Mouse (Mus musculus) B cell, adult 2 months (primary cell): ENCODE measurements around the gene Jade1.

Source experiments
- DNase-seq, 2 experiments: peaks; one replicate each; pipeline ENCODE4 v3.0.0; 2022

Jade1 gene

DNA sequence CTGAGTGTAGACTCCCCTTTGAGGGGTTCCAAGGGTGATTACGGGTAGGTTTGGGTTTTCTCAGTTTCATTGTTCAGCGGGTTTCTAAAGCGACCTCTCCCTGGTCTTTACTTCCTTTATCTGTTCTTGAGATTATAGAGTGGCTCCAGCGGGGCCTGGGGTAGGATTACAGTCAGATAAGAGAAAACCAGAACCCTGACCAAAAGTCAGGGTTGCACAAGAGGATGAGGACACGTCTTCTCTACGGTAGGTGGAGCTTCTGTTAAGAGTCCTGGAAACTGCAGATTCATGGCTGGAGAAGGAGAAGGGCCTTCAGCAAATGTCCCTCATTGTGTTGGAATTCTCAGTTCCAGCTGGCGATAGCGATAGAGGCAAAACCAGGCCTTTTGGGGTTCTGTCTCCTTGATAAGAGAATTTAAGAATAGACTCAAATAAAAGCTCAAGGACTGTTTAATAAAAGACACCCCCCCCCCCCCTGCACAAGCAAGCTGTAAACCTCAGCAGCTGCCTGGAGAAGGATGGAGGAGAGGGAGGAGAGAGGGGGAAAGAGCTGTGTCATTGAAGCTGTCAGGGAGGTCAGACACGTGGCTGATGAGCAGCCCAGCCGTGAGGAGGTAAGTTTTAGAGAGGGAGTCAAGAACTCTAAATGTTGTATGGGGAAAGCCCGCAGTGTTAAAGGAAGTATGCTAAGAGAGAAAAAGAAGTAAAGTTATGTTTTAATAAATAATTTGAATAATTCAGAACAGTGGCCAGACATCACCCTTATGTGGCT lies 2.6 kb upstream of the Jade1 start:
- DNase-seq: no peak

GRCm38 (mm10) chr3:41553681-41554080 lies 1.9 kb upstream of the Jade1 start:
- no peak for DNase-seq

DNA sequence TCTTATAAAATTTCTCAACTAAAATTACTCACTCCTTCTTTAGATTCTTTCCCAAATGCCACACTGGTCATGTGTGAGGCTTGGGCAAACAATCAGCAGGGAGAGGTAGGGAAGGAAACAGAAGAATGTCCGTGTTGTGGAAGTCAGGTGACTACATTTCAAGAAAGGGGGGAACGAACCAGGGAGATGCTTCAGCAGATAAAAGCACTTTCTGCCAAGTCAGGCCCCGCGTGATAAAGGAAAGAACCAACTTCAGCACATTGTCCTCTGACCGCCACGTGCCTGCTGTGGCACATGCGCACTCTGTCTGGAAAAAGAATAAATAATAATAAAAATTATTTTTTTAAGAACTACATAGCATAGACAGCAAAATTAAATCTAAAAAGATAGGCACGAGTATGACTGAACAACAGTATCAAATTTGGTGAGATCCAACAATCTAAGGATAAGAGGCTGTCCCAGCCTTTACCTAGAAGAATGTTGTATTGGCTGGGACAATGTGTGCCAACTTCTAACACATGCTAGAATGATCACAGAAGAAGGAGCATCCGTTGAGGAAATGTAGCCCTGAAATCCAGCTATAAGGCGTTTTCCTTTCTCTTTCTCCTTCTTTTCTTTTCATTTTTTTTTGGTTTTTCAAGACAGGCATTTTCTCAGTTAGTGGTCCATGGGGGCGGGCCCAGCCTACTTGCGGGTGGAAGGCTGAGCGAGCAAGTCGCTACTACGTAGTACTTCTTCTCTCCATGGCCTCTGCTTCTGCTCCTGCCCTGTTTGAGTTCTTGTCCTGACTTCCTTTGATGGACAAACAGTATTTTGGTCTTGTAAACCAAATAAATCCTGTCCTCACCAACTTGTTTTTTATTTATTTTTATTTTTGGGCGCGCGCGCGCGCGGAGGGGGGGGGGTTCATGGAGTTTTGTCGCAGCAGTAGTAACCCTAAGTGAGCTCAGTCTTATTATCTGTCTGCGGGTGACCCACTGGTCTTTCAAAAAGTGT lies 753 bp upstream of the Jade1 start:
- DNase-seq: no peak

DNA sequence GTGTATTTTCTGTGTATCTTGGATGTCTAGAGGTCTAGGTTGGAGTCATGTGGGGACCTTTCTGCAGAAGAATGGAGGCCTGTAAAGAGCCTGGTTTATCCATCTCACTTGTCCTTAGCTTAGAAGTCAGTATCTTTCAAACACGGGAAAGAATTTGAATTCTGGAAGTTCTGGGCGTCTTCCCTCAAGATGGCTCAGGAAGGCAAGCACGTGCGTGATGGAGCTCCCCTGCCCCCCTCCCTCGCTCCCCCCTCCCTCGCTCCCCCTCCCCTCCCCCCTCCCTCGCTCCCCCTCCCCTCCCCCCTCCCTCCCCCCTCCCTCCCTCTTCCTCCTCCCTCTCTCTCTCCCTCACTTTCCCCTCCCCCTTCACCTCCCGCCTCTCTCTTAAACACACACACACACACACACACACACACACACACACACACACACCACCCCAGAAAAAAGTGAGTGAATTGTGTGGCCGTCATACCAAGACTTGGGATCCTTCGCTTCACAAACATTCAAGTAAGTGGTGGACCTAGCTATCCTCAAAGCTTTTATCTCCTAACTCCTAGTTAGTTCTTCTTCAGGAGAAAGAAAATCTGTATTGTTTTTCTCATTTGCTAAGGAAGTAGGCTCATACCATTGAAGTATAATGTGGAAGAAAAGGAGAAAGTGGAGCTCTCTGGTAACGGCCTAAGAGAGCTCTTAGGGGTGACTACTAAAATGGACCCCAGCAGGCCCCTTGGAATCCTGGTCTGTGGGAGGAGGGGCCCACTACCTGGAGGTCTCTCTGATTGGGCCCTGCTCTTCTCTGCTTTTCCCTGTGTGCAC lies 1.1 kb downstream of the Jade1 start:
- no peak for DNase-seq

GRCm38 (mm10) chr3:41557267-41557995 lies 1.9 kb downstream of the Jade1 start:
- no peak for DNase-seq

GRCm38 (mm10) chr3:41560489-41560888 lies 5.0 kb downstream of the Jade1 start:
- no peak for DNase-seq

GRCm38 (mm10) chr3:41561787-41562186 lies 6.3 kb downstream of the Jade1 start:
- no peak for DNase-seq

DNA sequence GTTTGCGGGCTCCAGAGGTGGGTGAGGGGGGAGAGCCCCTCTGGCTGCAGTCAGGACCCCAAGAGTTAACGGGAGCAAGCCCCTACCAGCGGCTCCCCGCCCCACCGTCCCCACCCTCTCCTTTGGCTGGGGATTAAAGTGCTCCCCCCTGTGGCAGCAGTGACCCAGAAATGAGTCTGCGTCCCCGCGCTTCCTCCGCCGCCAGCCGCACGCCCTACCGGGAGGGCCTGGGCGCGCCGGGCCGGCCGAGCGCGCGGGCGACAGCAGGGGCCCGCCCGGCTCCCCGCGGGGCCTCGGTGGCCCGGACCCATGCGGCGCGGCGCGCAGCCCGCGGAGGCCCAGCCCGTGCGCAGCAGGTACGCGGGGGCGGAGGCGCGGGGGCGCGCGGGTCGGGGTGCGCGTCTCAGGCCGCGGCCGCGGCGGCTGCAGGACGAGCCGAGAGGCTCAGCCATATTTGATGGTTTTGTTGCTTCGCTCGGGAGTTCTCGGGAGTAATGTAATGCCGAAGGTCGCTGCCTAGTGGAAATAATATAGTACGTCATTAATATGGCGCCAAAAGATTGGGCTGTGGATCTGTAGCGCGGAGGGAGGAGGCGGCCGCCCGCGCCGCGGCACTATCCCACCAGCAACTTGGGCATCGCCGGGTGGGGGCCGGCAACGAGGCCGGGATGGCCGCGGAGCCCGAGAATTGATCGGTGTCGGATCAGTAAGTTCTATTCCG lies 7.8 kb downstream of the Jade1 start:
- peak; percentile 84 to 85 for DNase-seq

- DNase-seq: peak; percentile 34 to 37
These were observed 8.5 kb downstream of the Jade1 start for GRCm38 (mm10) chr3:41563997-41564396.

- peak; percentile 89 to 90 for DNase-seq
These were observed 9.1 kb downstream of the Jade1 start for GRCm38 (mm10) chr3:41564471-41565213.

- peak; percentile 77 to 79 for DNase-seq
These were observed 9.9 kb downstream of the Jade1 start for GRCm38 (mm10) chr3:41565410-41565823.

GRCm38 (mm10) chr3:41565955-41566354 lies 10.4 kb downstream of the Jade1 start:
- peak; percentile 82 for DNase-seq

DNA sequence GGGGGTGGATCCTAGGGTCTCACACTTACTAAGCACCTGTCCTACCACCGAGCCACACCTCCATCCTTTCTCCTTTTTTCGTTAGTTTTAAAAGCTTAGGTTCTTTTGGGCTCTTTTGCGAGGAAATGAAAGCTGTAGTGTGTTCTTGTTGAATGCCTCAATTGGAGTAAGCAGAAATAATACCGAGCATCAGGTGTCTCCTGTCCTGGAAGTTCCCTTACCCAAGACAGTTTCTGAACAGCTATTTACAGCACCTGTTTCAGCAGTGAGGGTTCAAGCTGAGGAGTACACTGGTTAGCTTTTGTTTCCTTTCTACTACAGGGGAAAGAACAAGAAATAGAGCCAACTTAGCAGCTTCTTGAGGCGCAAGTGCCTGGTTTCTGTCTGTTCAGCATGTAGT lies 14.4 kb downstream of the Jade1 start:
- DNase-seq: peak in 1 of 2 experiments; percentile 11

GRCm38 (mm10) chr3:41572131-41572530 lies 16.6 kb downstream of the Jade1 start:
- no peak for DNase-seq

DNA sequence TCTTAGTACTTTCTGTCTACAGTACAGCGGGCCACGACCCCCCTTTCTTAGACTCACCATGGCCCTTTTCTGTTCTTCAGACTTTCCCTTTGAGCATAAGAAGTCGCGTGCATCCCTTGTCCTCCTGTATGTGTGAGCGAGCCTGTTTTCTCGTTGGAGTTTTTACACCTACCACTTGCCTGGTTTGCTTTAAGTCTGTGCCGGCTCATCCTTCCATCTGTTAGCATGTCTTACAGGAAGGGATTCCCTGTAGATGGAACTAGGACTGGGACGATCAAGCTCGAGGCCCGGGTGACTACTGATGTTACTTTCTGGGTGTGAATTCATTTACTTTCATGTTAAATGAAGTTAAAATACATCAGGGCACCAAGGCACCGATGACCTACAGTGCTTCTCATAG lies 17.4 kb downstream of the Jade1 start:
- DNase-seq: no peak

GRCm38 (mm10) chr3:41574208-41574607 lies 18.7 kb downstream of the Jade1 start:
- DNase-seq: no peak

GRCm38 (mm10) chr3:41574720-41575435 lies 19.3 kb downstream of the Jade1 start:
- DNase-seq: no peak

- DNase-seq: no peak
These were observed 20.4 kb downstream of the Jade1 start for GRCm38 (mm10) chr3:41575971-41576370.

- no peak for DNase-seq
These were observed 21.7 kb downstream of the Jade1 start for GRCm38 (mm10) chr3:41577240-41577639.

DNA sequence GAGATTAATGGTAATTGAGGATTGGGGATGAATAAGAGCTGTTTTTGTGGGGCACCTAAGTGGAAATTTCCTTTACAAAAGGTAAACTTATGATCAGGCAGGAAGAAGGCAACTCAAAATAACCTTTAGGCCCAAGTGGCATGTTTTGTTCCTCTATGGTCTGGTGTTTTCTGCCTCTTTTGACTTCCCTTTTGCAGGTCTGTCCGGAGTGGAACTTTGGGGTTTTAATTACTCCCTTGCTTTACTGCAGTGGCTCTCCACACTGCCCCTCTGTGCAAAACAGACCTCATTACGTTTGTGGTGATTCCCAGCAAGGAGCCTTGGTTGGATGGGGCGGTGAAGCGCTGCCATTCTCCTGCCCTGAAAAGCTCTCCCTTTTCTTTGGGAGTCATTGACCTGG lies 24.3 kb downstream of the Jade1 start:
- DNase-seq: peak; percentile 18 to 25
